Mouse (Mus musculus) testis, adult 2 months (tissue): ENCODE measurements around the gene Nedd1. TPM values are rescaled to one million over a fixed set of nuclear protein-coding genes. Genes with fewer than 3 reads are reported as not detected.
A peak's percentile ranks its signal among the peaks of the same experiment; 100 is the strongest.

Source experiments
- H3K27ac ChIP-seq: fragments of 200-500 bp; 2 replicates; pipeline ENCODE4 v1.5.1; 2012; ENCODE audit warnings: low read depth, low read length; ENCODE audit not compliant: control insufficient read depth, insufficient read depth
- H3K27me3 ChIP-seq: fragments of 200-500 bp; 2 replicates; pipeline ENCODE4 v1.6.1; 2012; ENCODE audit warnings: mild to moderate bottlenecking, low read length, moderate library complexity; ENCODE audit not compliant: control insufficient read depth, insufficient read depth
- H3K36me3 ChIP-seq: fragments of 200-500 bp; 2 replicates; pipeline ENCODE4 v1.6.1; 2012; ENCODE audit warnings: mild to moderate bottlenecking, low read length; ENCODE audit not compliant: control insufficient read depth, insufficient read depth
- H3K4me1 ChIP-seq: fragments of 200-500 bp; 2 replicates; pipeline ENCODE4 v1.6.1; 2012; ENCODE audit warnings: low read length; ENCODE audit not compliant: control insufficient read depth, insufficient read depth
- H3K4me3 ChIP-seq: fragments of 200-500 bp; 2 replicates; pipeline ENCODE4 v1.5.1; 2012; ENCODE audit warnings: low read depth, mild to moderate bottlenecking, low read length, moderate library complexity, mixed read lengths; ENCODE audit not compliant: control insufficient read depth
- CTCF ChIP-seq: fragments of 200-500 bp; IDR thresholded peaks from 2 replicates; pipeline ENCODE4 v1.5.1; 2012; ENCODE audit warnings: low read depth, mild to moderate bottlenecking, inconsistent platforms, low read length, moderate library complexity; ENCODE audit not compliant: control insufficient read depth, insufficient read depth, insufficient replicate concordance
- POLR2A ChIP-seq: fragments of 200-500 bp; IDR thresholded peaks from 2 replicates; pipeline ENCODE4 v1.6.1; 2012; ENCODE audit warnings: low read depth, mild to moderate bottlenecking, inconsistent platforms, low read length, moderate library complexity; ENCODE audit not compliant: control insufficient read depth
- polyA plus RNA-seq: library from polyadenylated mRNA; depleted of rRNA; stranded (reverse); fragments of >200 nt; gene quantifications from 2 replicates; pipeline ENCODE4 v1.2.3, GENCODE M21; 2012; rRNA removed

The Nedd1 gene
- 12.9 and 14.7 TPM in 2 replicates for polyA plus RNA-seq

- Histone ChIP-seq H3K4me3 (peak within 1 kb of the TSS; percentile 97), H3K27ac (peak within 1 kb of the TSS; percentile 88), H3K27me3 (no peaks in the 10 kb centered on the region), H3K4me1 (peaks cover 2% of the 10 kb centered on the region; the same call in 1 of the 2 replicates), H3K36me3 (no peaks in the 10 kb centered on the region)
- TF ChIP-seq CTCF (no peak), POLR2A (peak; percentile 85)
Observed at GRCm38 (mm10) chr10:92721771-92722619, at the start of gene Nedd1. Gene Nedd1, minus strand, starts transcription at chr10:92722420.

GRCm38 (mm10) chr10:92754359-92754758, 32.1 kb upstream of the Nedd1 start:
- no peak for TF ChIP-seq POLR2A
- no peak for TF ChIP-seq CTCF
- Histone ChIP-seq H3K27me3 (no peaks in the 10 kb centered on the region), H3K27ac (no peak overlapping the region), H3K4me1 (no peaks in the 10 kb centered on the region), H3K4me3 (no peak overlapping the region), H3K36me3 (no peaks in the 10 kb centered on the region)

- Histone ChIP-seq H3K27ac (no peak overlapping the region), H3K36me3 (no peaks in the 10 kb centered on the region), H3K4me1 (no peaks in the 10 kb centered on the region), H3K27me3 (no peaks in the 10 kb centered on the region), H3K4me3 (no peak overlapping the region)
- TF ChIP-seq CTCF (no peak), POLR2A (no peak)
Observed at GRCm38 (mm10) chr10:92730339-92730738, 8.1 kb upstream of the Nedd1 start.

GRCm38 (mm10) chr10:92728723-92729122, 6.5 kb upstream of the Nedd1 start:
- TF ChIP-seq POLR2A = no peak
- no peak for TF ChIP-seq CTCF
- H3K4me1 ChIP-seq = no peaks in the 10 kb centered on the region
- H3K4me3 ChIP-seq = no peak overlapping the region
- H3K36me3 ChIP-seq = no peaks in the 10 kb centered on the region
- no peak overlapping the region for H3K27ac ChIP-seq
- no peaks in the 10 kb centered on the region for H3K27me3 ChIP-seq

GRCm38 (mm10) chr10:92722620-92722988, 384 bp upstream of the Nedd1 start:
- Histone ChIP-seq H3K4me3 (peak overlapping the region; percentile 97), H3K27ac (peak overlapping the region; percentile 52; the same call in 1 of the 2 replicates), H3K36me3 (no peaks in the 10 kb centered on the region), H3K4me1 (peaks cover 2% of the 10 kb centered on the region; the same call in 1 of the 2 replicates), H3K27me3 (no peaks in the 10 kb centered on the region)
- no peak for TF ChIP-seq POLR2A

GRCm38 (mm10) chr10:92699032-92699431, 23.2 kb downstream of the Nedd1 start:
- peaks cover 2% of the 10 kb centered on the region; the same call in 1 of the 2 replicates for H3K36me3 ChIP-seq
- no peak overlapping the region for H3K4me3 ChIP-seq
- TF ChIP-seq POLR2A (no peak), CTCF (no peak)
- H3K4me1 ChIP-seq = no peaks in the 10 kb centered on the region
- H3K27me3 ChIP-seq = no peaks in the 10 kb centered on the region
- no peak overlapping the region for H3K27ac ChIP-seq

GRCm38 (mm10) chr10:92675056-92675455, 47.2 kb downstream of the Nedd1 start:
- Histone ChIP-seq H3K4me3 (no peak overlapping the region), H3K4me1 (no peaks in the 10 kb centered on the region), H3K27me3 (no peaks in the 10 kb centered on the region), H3K27ac (no peak overlapping the region), H3K36me3 (no peaks in the 10 kb centered on the region)
- no peak for TF ChIP-seq POLR2A
- TF ChIP-seq CTCF = no peak
